Mouse (Mus musculus) erythroblast, embryonic 14.5 days (primary cell): Measurements from ENCODE around the gene Camk2b.

Source experiments
- GATA1 ChIP-seq: IDR thresholded peaks from 2 replicates; pipeline ENCODE4 v1.6.1; 2012; ENCODE audit warnings: low read length, inconsistent platforms, mixed read lengths
- TAL1 ChIP-seq: IDR thresholded peaks from 3 replicates; pipeline ENCODE4 v1.6.1; 2012; ENCODE audit warnings: low read length, inconsistent platforms, mixed read lengths

DNA sequence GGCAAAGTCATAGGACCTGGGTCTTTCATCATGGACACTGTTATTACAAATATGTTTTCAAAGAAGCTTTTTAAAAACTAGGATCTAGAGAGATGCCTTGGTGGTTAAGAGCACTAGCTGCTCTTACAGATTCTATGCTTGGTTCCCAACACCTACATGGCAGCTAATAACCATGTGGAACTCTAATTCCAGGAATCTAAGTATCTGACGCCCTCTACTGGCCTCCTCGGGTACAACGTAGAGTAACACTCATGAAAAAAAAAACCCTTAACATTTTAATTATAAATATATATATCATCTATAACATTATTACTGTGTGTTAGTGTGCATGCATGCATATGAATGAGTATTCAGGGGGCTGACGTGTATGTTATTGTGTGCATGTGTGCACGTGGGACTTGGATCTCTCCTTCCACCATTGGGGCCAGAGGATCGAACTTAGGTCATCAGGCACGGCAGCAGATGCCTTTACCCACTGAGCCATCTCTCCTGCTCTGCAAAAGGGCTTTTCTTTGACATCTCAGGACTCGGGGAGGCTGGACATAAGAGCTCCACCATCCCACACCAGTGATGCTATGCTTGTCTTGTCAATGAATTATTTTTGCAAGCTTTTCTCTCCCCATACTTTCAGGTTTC is 112.9 kb downstream of the Camk2b start:
- no peak for TF ChIP-seq GATA1
- no peak for TF ChIP-seq TAL1
